Mouse (Mus musculus): ENCODE data around the gene Ip6k2. TPM values are rescaled to one million over a fixed set of nuclear protein-coding genes. Genes with fewer than 3 reads are reported as not detected.
A peak's percentile ranks its signal among the peaks of the same experiment; 100 is the strongest.

The Ip6k2 gene
- total RNA-seq, 1 experiment = 24.4 TPM

DNA sequence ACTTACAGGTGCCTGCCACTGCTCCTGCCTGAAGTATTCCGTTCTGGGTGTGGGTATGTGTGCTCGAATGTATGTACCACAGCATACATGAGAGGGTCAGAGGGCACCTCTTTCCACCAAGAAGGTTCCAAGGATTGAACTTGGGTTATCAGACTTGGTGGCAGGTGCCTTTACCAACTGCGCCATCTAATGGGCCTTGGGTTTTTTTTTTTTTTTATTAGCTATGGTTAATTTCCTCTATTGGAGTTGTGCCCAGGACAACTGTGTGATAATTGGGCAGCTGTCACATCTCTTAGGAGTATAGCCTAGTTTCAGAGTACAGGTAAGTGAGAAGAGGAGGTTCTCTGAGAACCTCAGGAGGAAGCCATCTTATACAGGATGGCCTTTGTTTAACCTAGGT, 16.0 kb downstream of the Ip6k2 start:
- TF ChIP-seq CHD2 (IDR thresholded peaks at IDR 0.05; ENCODE audit: low read depth, low read length) (no peak), ZC3H11A (IDR thresholded peaks at IDR 0.05; ENCODE audit: borderline replicate concordance, low read depth, low read length) (no peak), HCFC1 (IDR thresholded peaks at IDR 0.05; ENCODE audit: borderline replicate concordance, insufficient read depth, low read length) (no peak)
- H3K36me3 ChIP-seq (ENCODE audit: control insufficient read depth, insufficient read depth, low read length, poor library complexity, severe bottlenecking) = peaks cover 17% of the 10 kb centered on the region
- H3K9me3 ChIP-seq (ENCODE audit: control insufficient read depth, insufficient read depth, low read depth, low read length) = no peaks in the 10 kb centered on the region
- peaks cover 2 to 10% of the 10 kb centered on the region in 2 experiments; a peak in 2 of 4 replicates for H3K4me1 ChIP-seq (ENCODE audit: control insufficient read depth in 2 of 2, insufficient read depth in 2 of 2, low read length in 2 of 2, poor library complexity in 1 of 2)
- in situ Hi-C loops (cut with MboI; ENCODE audit: low sequenced_read_pairs in 2 of 2, unreplicated experiment in 2 of 2) = no loop called here
- H3K9ac ChIP-seq (ENCODE audit: insufficient read depth, low read depth, low read length, poor library complexity, severe bottlenecking) = no peak overlapping the region
- no peak overlapping the region for H3K27ac ChIP-seq (ENCODE audit: insufficient read depth, low read depth, low read length, poor library complexity, severe bottlenecking)
- no peak for DNase-seq (ENCODE audit: low read depth, low spot score)
- no peak overlapping the region for H3K4me3 ChIP-seq (ENCODE audit: insufficient read depth in 1 of 2, low read depth in 1 of 2, low read length in 2 of 2, poor library complexity in 1 of 2, severe bottlenecking in 1 of 2)

DNA sequence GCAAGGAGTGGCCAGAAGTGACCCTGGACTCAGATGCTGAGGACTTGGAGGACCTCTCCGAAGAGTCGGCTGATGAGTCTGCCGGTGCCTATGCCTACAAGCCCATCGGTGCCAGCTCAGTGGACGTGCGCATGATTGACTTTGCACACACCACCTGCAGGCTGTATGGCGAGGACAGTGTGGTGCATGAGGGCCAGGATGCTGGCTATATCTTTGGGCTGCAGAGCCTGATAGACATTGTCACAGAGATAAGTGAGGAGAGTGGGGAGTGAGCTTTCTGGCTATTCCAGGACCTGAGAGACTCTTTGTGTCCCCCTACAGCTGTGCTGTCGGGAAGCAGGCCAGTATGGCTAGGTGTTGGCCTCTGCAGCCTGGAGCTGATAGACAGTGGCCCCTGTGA, 22.2 kb downstream of the Ip6k2 start:
- H3K4me1 ChIP-seq (ENCODE audit: control insufficient read depth in 2 of 2, insufficient read depth in 2 of 2, low read length in 2 of 2, poor library complexity in 1 of 2) = peaks cover 0 to 5% of the 10 kb centered on the region in 2 experiments; a peak in 1 of 4 replicates
- no peak overlapping the region for H3K9ac ChIP-seq (ENCODE audit: insufficient read depth, low read depth, low read length, poor library complexity, severe bottlenecking)
- no peak overlapping the region for H3K4me3 ChIP-seq (ENCODE audit: insufficient read depth in 1 of 2, low read depth in 1 of 2, low read length in 2 of 2, poor library complexity in 1 of 2, severe bottlenecking in 1 of 2)
- in situ Hi-C loops (cut with MboI; ENCODE audit: low sequenced_read_pairs in 2 of 2, unreplicated experiment in 2 of 2) = no loop called here
- no peak for TF ChIP-seq MAFK (IDR thresholded peaks at IDR 0.05; ENCODE audit: insufficient read depth, low read depth, low read length)
- no peak for TF ChIP-seq ZNF384 (IDR thresholded peaks at IDR 0.05; ENCODE audit: low read depth, low read length)
- TF ChIP-seq CHD2 (IDR thresholded peaks at IDR 0.05; ENCODE audit: low read depth, low read length) = no peak
- no peak for TF ChIP-seq ZC3H11A (IDR thresholded peaks at IDR 0.05; ENCODE audit: borderline replicate concordance, low read depth, low read length)
- no peak for TF ChIP-seq HCFC1 (IDR thresholded peaks at IDR 0.05; ENCODE audit: borderline replicate concordance, insufficient read depth, low read length)
- no peak for DNase-seq (ENCODE audit: low read depth, low spot score)
- H3K9me3 ChIP-seq (ENCODE audit: control insufficient read depth, insufficient read depth, low read depth, low read length) = no peaks in the 10 kb centered on the region
- no peak overlapping the region for H3K27ac ChIP-seq (ENCODE audit: insufficient read depth, low read depth, low read length, poor library complexity, severe bottlenecking)
- H3K36me3 ChIP-seq (ENCODE audit: control insufficient read depth, insufficient read depth, low read length, poor library complexity, severe bottlenecking) = peaks cover 4% of the 10 kb centered on the region; the same call in 1 of the 2 replicates

DNA sequence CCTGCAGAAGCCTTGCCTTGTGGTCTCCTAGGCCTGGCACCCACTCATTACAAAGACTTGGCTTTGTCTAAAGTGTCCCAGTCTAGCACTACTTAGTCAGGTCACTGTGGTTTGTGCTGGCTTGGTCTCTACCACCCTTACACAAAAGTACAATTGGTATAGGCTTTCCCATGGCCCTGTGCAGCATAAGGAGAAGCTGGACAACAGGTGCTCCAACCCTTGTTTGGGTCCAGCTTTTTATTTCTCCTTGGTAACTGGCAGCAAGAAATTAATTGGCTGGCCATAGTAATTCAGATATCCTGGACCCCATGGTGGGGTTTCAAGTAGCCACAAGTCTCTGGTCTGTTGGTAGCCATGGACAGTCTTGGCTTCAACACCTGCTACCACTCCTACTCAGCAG, 22.8 kb downstream of the Ip6k2 start:
- no peaks in the 10 kb centered on the region for H3K9me3 ChIP-seq (ENCODE audit: control insufficient read depth, insufficient read depth, low read depth, low read length)
- in situ Hi-C loops (cut with MboI; ENCODE audit: low sequenced_read_pairs in 2 of 2, unreplicated experiment in 2 of 2) = no loop called here
- H3K9ac ChIP-seq (ENCODE audit: insufficient read depth, low read depth, low read length, poor library complexity, severe bottlenecking) = no peak overlapping the region
- no peak overlapping the region for H3K4me3 ChIP-seq (ENCODE audit: insufficient read depth in 1 of 2, low read depth in 1 of 2, low read length in 2 of 2, poor library complexity in 1 of 2, severe bottlenecking in 1 of 2)
- H3K4me1 ChIP-seq (ENCODE audit: control insufficient read depth in 2 of 2, insufficient read depth in 2 of 2, low read length in 2 of 2, poor library complexity in 1 of 2) = peaks cover 0 to 5% of the 10 kb centered on the region in 2 experiments; a peak in 1 of 4 replicates
- no peak overlapping the region for H3K27ac ChIP-seq (ENCODE audit: insufficient read depth, low read depth, low read length, poor library complexity, severe bottlenecking)
- peaks cover 4% of the 10 kb centered on the region; the same call in 1 of the 2 replicates for H3K36me3 ChIP-seq (ENCODE audit: control insufficient read depth, insufficient read depth, low read length, poor library complexity, severe bottlenecking)
- DNase-seq (ENCODE audit: low read depth, low spot score) = no peak
- no peak for TF ChIP-seq CHD2 (IDR thresholded peaks at IDR 0.05; ENCODE audit: low read depth, low read length)

DNA sequence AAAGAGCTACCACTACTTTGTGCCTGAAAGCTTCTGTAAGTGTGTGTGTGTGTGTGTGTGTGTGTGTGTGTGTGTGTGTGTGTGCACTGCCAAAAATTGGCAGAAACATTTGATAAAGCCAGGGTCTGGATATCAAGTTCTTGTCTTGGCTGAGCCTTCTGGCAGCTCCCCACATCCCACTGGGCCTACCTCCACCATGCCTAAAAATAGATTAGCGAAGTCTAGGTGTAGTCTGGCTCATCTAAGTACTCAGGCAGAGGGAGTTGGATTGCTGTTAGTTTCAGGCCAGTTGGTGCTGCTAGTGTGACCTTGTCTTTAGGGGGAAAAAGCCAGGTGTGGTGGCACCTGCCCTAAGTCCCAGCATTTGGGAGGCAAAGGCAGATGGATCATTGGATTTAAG, 23.2 kb downstream of the Ip6k2 start:
- Histone ChIP-seq H3K36me3 (ENCODE audit: control insufficient read depth, insufficient read depth, low read length, poor library complexity, severe bottlenecking) (peaks cover 9% of the 10 kb centered on the region), H3K9ac (ENCODE audit: insufficient read depth, low read depth, low read length, poor library complexity, severe bottlenecking) (no peak overlapping the region), H3K27ac (ENCODE audit: insufficient read depth, low read depth, low read length, poor library complexity, severe bottlenecking) (no peak overlapping the region), H3K9me3 (ENCODE audit: control insufficient read depth, insufficient read depth, low read depth, low read length) (no peaks in the 10 kb centered on the region), H3K4me3 (ENCODE audit: insufficient read depth in 1 of 2, low read depth in 1 of 2, low read length in 2 of 2, poor library complexity in 1 of 2, severe bottlenecking in 1 of 2) (no peak overlapping the region), H3K4me1 (ENCODE audit: control insufficient read depth in 2 of 2, insufficient read depth in 2 of 2, low read length in 2 of 2, poor library complexity in 1 of 2) (peaks cover 0 to 5% of the 10 kb centered on the region in 2 experiments; a peak in 1 of 4 replicates)
- no peak for DNase-seq (ENCODE audit: low read depth, low spot score)
- in situ Hi-C loops (cut with MboI; ENCODE audit: low sequenced_read_pairs in 2 of 2, unreplicated experiment in 2 of 2) = no loop called here
- TF ChIP-seq HCFC1 (IDR thresholded peaks at IDR 0.05; ENCODE audit: borderline replicate concordance, insufficient read depth, low read length) = no peak
- TF ChIP-seq ZC3H11A (IDR thresholded peaks at IDR 0.05; ENCODE audit: borderline replicate concordance, low read depth, low read length) = no peak
- no peak for TF ChIP-seq ZNF384 (IDR thresholded peaks at IDR 0.05; ENCODE audit: low read depth, low read length)

DNA sequence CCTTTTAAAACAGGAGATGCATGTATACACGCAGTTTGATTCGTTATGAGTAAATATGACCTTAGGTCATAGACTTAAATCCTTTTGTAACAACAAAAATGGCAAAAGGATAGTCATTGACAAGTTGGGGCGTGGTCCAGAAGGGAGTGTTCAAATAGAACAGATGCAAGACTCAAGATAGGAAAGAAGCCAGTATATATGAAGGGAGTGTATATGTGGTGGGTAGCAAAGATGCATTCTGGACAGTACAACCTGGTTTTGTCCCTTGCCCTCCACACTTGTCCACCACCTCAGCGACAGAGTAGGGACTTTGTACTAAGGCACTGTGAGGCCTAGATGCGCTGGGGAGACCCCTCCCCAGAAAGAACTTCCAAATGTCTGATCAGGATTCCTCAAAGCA, 24.1 kb downstream of the Ip6k2 start:
- Histone ChIP-seq H3K9ac (ENCODE audit: insufficient read depth, low read depth, low read length, poor library complexity, severe bottlenecking) (peak overlapping the region; percentile 33; the same call in 1 of the 2 replicates), H3K4me1 (ENCODE audit: control insufficient read depth in 2 of 2, insufficient read depth in 2 of 2, low read length in 2 of 2, poor library complexity in 1 of 2) (peaks cover 0 to 5% of the 10 kb centered on the region in 2 experiments; a peak in 1 of 4 replicates), H3K4me3 (ENCODE audit: insufficient read depth in 1 of 2, low read depth in 1 of 2, low read length in 2 of 2, poor library complexity in 1 of 2, severe bottlenecking in 1 of 2) (peak overlapping the region in 1 of 2 experiments; percentile 25; a peak in 1 of 4 replicates), H3K27ac (ENCODE audit: insufficient read depth, low read depth, low read length, poor library complexity, severe bottlenecking) (no peak overlapping the region), H3K9me3 (ENCODE audit: control insufficient read depth, insufficient read depth, low read depth, low read length) (no peaks in the 10 kb centered on the region), H3K36me3 (ENCODE audit: control insufficient read depth, insufficient read depth, low read length, poor library complexity, severe bottlenecking) (peaks cover 17% of the 10 kb centered on the region)
- in situ Hi-C loops (cut with MboI; ENCODE audit: low sequenced_read_pairs in 2 of 2, unreplicated experiment in 2 of 2) = no loop called here
- DNase-seq (ENCODE audit: low read depth, low spot score) = no peak
- no peak for TF ChIP-seq ZC3H11A (IDR thresholded peaks at IDR 0.05; ENCODE audit: borderline replicate concordance, low read depth, low read length)
- no peak for TF ChIP-seq ZNF384 (IDR thresholded peaks at IDR 0.05; ENCODE audit: low read depth, low read length)
- TF ChIP-seq HCFC1 (IDR thresholded peaks at IDR 0.05; ENCODE audit: borderline replicate concordance, insufficient read depth, low read length) = no peak
- TF ChIP-seq CHD2 (IDR thresholded peaks at IDR 0.05; ENCODE audit: low read depth, low read length) = no peak
